Mouse (Mus musculus): ENCODE data around the gene Gfer.
"Not testable (repeated sequence)": the region's sequence is repeated elsewhere in the genome, so short reads cannot be mapped to it uniquely, and the experiment has no call there.

Gene Gfer

DNA sequence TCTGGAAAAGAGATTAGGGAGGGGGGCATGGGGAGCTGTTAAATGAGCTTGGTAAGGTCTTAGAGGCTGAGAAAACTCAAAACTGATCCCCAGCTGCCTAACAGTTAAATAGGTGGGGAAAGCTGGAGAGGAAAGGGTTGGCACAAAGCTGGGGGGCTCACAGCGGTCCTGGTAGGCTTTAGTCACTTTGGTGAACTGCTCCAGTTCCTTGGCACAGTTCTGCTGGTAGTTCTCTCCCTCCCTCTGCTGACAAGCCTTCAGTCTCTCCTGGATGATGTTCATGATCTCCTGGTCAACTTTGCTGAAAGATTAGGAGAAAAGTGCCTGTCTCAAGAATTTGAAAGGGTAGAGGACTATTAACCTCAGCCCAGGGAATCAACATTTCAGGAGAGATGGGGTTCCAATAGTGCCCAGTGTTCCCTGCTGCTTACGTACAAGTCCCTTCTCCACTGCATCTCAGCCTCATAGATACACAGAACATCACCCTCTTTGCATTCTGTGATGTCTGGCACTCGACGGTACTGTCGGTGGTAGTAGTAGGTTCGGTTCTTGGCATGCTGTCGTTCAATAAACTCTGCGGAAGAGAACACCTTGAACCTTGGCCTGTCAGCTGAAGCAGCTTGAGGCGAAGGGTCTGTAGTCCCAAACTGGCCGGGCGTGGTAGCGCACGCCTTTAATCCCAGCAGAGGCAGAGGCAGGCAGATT lies 26.4 kb upstream of the Gfer start:
- DNase-seq (ENCODE audit: low spot score): no peak

DNA sequence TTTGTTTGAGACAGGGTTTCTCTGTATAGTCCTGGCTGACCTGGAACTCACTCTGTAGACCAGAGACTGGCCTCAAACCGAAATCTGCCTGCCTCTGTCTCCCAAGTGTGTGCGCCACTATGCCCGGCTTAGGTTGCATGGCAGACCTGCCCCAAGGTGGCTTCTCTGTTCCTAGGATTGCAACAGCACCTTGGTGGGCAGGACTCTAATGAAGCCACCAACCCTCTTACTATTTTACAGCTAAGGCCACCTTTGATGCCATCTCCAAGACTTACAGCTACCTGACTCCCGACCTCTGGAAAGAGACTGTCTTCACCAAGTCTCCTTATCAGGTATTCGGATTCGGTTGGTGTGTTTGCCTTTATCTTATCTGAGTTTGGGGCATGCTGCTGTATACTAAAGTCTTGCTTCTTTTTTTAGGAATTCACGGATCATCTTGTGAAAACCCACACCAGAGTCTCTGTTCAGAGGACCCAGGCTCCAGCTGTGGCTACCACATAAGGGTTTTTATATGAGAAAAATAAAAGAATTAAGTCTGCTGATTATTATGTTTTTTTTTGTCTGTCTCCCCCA lies 25.5 kb upstream of the Gfer start:
- DNase-seq (ENCODE audit: low spot score): not testable (repeated sequence)

DNA sequence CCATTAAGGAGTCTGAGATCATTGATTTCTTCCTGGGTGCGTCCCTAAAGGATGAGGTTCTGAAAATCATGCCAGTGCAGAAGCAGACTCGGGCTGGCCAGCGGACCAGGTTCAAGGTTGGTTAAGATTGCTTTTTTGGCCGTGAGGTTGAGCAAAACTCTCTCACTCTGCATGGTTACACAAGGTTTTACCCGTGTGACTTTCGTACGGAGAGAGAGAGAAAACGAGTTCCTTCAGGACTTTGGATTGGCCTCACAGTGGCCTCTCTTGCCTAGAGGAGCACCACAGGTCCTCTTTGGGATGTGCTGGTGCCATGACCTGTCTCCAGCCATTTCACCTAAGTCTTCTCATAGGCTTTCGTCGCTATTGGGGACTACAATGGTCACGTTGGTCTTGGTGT lies 24.7 kb upstream of the Gfer start:
- not testable (repeated sequence) for DNase-seq (ENCODE audit: low spot score)

DNA sequence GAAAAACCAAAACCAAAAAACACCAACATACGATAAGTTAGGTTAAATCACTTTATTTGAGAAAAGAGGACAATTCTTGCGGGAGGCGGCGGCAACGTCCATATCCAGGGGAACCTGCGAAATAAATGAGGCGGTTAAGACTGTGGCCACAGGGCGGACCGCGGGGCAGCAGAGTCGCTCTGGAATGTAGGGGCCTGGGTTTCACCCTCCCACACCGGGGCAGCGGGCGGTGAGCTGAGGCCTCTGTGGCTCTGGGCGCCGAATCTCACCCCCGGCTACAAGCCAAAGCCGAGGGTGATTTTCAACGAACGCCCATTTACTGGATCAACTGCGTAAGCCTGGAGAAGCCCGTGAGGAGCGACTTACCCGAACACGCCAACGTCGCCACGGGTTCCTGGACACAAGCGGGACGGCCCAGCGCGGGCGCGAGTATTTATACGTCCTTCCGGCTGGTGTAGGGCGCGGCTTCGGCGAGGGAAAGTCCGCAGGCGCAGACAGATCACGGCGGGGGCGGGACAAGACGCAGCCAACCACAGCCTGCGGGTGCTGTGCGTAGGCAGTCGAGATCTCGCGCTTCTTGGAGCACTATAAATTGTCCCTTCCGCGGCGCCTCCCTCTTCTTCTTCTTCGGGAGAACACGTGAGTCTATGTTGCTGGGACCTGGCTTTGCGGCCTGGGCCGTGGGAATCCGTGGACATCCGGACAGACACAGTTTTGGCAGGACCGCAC lies 23.7 kb upstream of the Gfer start:
- peak; percentile 98 for DNase-seq (ENCODE audit: low spot score)

DNA sequence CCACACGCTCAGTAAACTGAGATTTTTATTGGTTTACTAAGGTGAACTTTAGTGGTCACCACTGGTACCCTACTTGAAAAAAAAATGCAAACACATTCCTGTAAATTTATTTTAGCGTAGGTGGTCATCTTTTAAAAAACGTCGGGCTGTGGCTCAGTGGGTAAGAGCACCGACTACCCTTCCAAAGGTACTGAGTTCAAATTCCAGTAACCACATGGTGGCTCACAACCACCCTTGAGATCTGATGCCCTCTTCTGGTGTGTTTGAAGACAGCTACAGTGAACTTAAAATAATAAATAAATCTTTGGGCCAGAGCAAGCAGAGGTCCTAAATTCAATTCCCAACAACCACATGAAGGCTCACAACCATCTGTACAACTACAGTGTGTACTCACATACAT lies 23.0 kb upstream of the Gfer start:
- not testable (repeated sequence) for DNase-seq (ENCODE audit: low spot score)

DNA sequence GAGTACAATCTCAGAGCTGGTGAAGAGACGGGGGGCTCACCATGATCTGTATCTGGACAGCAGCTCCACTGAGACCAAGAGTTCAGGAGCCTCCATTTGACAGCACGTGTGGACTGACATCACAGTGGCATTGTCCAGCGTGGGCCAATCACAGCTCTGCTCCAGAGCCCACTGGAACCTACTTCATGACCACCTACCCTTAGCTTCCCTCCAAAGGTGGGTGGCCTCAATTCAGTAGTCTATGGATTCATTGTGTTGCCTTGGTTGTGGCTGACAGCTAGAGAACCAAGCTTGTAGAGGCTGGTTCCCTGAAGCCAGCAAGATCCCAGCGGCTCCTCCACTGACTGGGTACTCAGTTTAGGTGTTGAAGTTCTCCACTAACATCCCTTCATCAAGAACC lies 22.0 kb upstream of the Gfer start, which contains the start of the genes Rnf151 and Rps2:
Gene Rnf151, minus strand, starts transcription at position 121 of the 400 bp plus-strand sequence.
Gene Rps2, plus strand, starts transcription at position 174 of the 400 bp plus-strand sequence.
- DNase-seq (ENCODE audit: low spot score): no peak

DNA sequence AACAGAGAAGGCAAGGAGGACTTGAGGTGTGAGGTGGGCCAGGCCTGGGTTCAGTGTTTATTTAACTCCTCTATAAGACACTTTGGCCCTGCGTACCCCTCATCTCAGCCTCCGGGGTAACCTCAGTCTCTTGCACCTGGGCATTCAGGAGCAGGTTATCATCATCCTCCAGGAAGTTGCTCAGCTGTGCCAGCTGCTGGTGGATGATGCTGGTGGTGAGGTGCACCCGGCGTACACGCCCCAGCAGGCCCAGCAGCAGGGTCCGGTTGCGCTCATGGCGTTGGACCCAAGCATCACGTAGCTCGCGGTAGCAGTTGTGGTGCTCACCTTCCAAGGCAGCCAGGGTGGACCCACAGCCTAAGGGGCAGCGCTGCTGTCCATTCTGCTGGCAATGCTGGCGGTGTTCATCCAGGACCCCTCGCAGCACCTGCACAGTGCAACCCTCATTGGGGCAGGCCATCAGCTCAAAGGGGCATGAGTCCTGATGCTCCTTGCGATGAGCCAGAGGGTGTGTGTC lies 20.3 kb upstream of the Gfer start:
- no peak for DNase-seq (ENCODE audit: low spot score)

DNA sequence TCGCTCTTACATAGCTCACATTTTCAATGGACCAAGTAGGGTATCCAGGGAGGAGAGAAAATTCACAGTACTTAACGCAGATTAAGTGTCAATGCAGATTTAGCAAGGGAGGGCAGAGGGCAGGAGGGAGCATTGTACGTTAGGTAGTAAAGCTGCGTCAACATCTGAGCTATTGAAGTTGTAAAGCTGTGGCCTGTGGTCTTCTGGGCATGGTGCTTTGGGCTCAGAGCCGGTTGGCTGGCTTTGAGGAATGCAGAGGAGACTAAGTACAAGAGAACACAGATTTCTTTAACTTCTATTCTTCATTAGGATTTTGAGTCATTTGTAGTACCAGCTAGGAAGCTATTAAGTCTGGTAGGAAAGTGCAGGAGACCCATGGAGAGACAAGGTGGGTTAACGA lies 19.6 kb upstream of the Gfer start:
- DNase-seq (ENCODE audit: low spot score): no peak

DNA sequence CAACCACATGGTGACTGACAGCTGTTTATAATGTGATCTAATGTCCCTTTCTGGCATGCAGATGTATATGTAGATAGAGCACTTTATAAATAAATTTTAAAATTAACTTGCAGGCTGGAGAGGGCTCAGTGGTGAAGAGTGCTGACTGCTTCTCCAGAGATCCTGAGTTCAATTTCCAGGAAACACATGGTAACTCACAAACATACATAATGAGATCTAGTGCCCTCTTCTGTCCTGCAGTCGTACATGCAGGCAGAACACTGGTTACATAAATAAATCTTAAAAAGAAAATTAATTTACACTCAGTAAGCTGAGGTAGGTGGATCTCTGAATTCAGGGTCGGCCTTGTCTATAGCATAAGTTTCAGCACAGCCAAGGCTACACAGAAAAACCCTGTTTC lies 12.7 kb upstream of the Gfer start:
- no peak for DNase-seq (ENCODE audit: low spot score)

DNA sequence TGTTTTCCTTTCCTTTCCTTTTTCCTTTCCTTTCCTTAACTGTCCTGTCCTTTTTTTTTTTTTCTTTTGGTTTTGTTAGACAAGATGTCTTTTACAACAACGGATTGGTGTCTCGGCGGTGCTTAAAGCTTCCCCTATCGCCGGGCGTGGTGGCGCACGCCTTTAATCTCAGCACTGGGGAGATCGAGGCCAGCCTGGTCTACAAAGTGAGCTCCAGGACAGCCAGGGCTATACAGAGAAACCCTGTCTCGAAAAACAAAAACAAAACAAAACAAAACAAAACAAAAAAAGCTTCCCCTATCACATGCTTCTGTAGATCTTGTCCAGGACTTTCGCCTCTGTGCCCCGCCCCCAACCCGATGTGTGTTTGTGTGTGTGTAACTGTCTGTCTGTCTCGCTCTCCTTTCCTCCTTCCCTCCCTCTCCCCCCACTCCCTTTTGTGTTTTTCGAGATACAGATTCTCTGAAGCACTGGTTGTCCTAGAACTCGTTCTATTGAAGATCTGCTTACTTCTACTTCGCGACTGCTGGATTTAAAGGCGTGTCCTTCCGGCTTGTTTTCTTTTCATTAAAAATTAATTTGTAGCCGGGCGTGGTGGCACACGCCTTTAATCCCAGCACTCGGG lies 12.0 kb upstream of the Gfer start:
- no peak for DNase-seq (ENCODE audit: low spot score)

DNA sequence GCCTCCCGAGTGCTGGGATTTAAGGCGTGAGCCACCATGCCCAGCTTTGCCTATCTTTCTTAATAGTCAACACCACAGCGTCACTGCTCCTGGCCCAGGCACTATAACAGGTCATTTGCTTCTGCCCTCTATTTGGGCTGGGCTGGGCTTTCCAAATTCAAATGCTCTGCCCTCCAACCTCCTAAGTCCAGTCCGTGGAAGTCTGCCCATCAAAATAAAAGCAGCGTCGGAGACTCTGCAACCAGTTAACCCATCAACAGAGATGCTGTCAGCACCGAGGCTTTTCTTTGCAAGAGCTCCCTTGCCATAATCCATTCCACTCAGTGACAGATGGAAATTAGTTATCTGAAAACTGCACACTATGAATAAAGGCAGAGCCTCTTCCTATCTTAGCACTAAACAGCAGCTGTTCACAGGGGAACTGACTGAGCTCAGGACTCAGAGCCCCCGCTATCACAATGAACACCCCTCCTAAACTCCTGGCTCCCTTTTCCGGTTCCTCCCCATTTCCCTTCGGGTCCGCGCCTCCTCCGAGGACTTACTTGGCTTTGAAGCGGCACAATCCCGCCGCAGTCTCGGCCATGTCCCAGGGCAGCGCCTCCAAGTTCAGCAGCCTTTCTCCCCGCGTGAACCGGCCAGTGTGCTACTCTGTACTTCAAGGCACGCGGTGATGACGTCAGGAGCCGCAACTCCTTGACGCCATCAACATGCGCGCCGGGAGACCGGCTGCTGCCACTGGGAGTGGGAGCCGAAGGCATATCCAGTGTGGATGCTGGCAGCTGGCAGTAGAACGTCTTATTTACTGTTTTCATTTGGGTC lies 11.2 kb upstream of the Gfer start, which contains the start of gene Tbl3:
Gene Tbl3, minus strand, starts transcription at position 679 of the 819 bp plus-strand sequence.
- peak; percentile 82 for DNase-seq (ENCODE audit: low spot score)

DNA sequence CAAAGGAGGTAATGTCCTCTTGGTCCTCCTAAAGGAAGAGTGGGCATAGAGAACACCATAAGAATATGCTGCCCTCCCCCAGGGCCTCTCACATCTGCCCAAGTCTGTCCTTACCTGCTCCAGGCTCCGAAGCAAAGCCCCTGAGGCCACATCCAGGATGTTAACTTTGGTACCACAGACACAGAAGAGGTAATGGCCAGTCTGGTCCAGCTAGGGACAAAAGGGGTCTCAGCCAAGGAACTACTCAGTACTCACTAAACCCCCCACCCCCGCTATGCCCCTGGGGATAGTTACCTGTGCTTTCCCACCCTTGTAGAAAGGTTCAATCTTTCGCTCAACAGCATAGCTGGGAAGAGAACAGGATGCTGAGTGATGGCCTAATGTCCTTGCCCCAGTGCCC lies 9.9 kb upstream of the Gfer start:
- no peak for DNase-seq (ENCODE audit: low spot score)

DNA sequence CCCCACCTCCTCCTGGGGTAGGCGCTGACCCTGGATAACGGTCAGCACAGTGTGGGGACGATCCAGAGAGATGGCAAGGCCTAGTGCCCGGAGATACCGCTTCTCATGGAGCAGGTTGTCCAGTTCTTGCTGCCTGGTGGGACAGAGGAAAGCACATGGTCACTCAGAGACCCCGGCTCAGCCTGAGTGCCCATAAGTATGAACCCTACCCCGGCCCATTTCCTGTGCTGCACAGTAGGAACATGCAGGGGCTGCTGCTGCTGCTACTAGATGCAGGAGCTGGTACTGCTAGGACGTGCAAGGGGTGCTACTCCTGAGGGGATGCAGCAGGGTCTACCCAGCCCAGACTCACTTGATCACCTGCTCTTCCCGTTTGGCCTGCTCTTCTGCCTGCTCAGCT lies 5.3 kb upstream of the Gfer start:
- DNase-seq (ENCODE audit: low spot score): no peak

DNA sequence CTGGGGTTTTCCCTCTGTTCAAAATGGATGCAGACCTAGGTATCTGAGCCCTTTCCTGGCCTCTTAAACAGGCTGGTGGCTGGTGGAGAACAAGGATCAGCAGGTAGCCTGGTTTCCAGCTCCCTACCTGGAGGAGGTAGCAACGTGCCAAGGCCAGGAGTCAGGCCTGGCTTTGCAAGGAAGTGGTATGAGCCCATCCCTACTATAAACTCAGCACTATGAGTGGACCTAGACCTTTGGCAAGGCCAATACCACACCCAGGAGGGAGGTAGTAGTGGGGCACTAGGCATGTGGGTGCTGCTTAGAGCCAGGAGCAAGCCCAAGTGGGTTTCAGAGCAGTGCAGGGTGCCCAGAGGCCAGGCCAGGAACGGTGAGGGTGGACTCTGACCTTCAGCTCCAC lies 3.5 kb upstream of the Gfer start:
- DNase-seq (ENCODE audit: low spot score): no peak

DNA sequence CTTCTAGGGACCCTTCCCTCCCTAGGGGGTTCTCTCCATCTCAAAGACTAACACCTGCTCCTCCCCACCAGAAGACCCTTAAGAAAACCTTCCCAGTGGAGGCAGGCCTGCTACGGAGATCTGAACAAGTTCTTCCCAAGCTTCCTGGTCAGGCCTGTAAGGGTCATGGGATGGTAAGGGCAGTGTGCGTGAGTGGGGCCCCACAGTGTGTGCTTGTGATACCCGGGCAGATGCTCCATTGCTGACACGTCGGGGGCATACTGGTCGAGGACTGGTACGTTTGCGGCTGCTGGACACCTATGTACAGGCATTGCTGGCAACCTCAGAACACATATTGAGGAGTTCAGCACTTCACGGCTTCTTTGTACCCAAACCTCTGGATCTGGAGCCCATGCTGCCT lies 2.8 kb upstream of the Gfer start:
- DNase-seq (ENCODE audit: low spot score): no peak

DNA sequence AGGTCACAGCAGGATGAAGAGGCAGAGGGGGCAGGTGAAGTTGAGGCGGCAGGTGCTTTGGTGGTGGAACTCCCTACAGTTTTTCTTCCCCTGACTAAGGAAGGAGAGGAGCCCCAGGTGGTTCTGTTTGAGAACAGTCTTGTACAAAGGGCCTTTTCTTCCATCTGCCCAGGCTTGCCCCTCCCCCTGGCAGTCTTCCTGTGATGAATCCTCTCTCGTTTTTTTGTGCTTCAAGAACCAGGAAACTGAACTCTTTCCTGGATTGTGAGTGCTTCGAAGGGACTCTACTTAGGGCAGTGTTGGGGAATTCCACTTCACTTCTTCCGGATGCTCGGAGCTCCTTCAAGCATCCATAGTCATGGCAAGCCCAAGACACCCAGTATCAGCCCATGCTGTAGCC lies 2.0 kb upstream of the Gfer start:
- DNase-seq (ENCODE audit: low spot score): no peak

DNA sequence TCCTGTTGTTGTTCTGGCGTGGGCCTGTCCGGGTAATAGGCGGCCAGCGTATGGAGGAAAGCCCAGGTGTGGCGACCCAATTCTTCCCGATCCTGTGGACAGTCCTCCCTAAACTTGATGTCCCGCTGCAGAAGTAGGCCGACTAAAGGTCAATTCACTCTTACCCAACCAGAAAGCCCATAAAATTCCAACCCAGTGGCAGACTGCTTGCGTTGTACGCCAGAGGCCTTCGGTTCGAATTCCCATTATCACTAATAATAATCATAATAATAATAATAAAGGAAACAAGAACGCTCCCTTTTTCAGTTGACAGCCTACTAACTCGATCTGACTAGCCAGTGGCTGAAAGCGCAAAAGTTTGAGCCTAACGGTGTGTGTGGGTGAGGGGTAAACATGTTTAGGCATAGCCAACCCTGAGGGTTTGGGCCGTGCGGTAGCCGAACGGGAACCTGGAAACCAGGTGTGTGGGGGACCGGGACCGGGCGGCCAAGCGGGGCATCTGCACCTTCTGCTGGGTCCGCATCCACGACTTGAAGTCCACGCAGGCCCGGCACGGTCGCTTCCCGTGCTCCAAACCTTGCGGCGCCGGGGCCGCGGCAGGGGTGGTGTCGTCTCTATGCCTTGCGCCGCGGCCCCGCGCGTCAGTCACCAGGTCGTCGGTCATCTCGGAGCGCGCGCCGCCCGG lies 488 bp downstream of the Gfer start:
- no peak for DNase-seq (ENCODE audit: low spot score)

DNA sequence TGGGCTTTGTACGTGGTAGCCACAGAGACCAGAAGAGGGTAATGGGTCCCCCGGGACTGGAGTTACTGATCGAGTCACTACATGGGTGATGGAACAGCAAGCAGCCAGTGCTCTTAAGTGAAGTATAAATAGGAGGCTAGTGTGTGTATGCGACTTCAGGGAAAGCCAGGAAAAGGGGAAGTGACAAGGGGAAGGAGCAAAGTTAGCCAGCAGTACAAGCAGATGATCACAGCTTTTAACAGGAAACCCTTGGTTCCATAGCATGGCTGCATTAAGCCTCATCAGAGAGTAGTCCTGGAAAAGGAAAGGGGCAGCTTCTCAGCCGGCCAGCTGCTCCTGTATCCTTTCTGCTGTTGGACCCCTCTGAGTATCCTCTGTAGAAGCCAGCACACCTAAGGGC lies 3.6 kb downstream of the Gfer start:
- DNase-seq (ENCODE audit: low spot score): no peak

DNA sequence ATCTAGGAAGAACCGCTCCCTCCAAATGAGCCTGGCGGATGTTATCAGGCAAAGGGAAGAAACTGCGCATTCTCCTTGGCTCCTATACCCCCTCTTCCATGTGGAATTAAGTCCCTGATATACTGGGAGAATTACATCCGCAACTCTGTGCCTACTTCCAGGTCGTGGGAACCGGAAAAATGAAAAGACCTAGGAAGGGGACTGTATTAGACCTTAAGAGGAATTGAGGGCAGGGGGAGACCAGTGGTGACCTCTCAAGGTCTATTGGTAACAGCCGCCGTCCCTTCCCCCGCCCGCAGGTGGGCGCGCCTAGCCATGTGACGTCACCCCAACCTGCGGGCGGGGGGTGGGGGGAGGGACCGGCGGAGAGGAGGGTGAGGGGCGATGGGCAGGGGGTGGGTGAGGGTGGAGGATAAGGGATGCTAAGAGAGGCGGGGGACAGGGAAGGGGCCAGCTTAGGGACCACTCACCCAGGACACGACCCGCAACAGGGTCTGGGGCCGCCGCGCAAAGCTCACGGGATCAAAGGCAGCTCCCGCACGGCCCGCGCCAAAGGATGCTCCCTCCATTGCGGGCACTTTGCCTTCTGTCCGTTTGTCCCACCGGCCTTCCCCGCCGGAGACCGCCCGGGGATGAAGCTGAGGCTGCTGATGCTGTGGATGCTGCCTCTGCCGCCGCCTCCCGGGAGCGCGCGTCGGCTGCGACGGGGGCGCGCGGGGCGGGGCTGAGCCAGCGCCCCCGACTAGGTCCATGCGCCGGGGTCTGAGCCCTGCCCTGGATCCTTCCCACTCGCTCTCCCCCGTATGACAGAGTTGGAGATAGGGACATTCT lies 6.5 kb downstream of the Gfer start, which contains the start of gene Syngr3:
Gene Syngr3, minus strand, starts transcription at position 705 of the 831 bp plus-strand sequence.
- no peak for DNase-seq (ENCODE audit: low spot score)

DNA sequence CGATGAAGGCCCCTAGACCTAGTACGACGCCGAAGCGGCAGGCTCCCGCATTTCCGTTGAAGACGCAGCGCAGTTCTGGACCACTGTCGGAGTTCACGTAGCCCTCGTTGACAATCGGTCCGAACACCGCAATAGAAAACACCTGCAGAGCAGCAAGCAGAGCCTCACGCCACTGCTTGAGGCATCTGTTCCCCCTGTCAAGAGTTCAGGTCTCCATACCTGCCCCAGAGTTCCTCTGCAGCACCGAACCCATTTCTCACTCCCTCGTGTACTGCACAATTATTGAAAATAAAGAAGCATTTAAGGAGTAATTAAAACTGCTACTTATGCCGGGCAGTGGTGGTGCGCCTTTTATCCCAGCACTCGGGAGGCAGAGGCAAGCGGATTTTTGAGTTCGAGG lies 8.4 kb downstream of the Gfer start:
- no peak for DNase-seq (ENCODE audit: low spot score)
